Mouse (Mus musculus) liver, adult 2 months (tissue): ENCODE measurements at regions not wholly inside any gene's neighbourhood (a gene's known extent, or its start where the extent isn't known, plus 50 kb on each side); places are given as distances from the start of the nearest gene placed in this dataset.

ENCODE experiments used
- CTCF ChIP-seq: fragments of 200-500 bp; IDR thresholded peaks from 2 replicates; pipeline ENCODE4 v1.5.1; 2011; ENCODE audit warnings: low read depth, low read length, control low read depth
- POLR2A ChIP-seq: fragments of 200-500 bp; IDR thresholded peaks from 2 replicates; pipeline ENCODE4 v1.6.1; 2011; ENCODE audit warnings: low read length, control low read depth; ENCODE audit not compliant: insufficient read depth; ENCODE audit errors: extremely low read depth

GRCm38 (mm10) chr2:63706643-63707042 is 391.2 kb downstream of the Fign start:
- TF ChIP-seq CTCF, result no peak
- TF ChIP-seq POLR2A, result no peak
